Comparison of ENCODE assay signal across 9 mouse cellular contexts in genomic region chr8:125255006-125255685, GRCm38 (mm10).
DNase-seq lines count a peak whose midpoint lies in the region; ATAC-seq lines count a peak whose summit lies in the region.
"Had no signal": no experiment of that assay in that cellular context is flagged by ENCODE, and none has a peak within 500 bp of the region (broad histone marks: within the 10 kb centered on the region; RNA-seq: fewer than 3 reads in every experiment).

No protein-coding gene starts in this region.

- H3K9me3 ChIP-seq in lung, embryonic 16.5 days (ENCODE audit: control insufficient read depth, low read length): no peaks in the 10 kb centered on the region
- no peaks in the 10 kb centered on the region for H3K9me3 ChIP-seq in heart, embryonic 14.5 days (ENCODE audit: control insufficient read depth, low read length)
- no peaks in the 10 kb centered on the region for H3K9me3 ChIP-seq in limb, embryonic 10.5 days (replicated peaks)

- H3K4me3 ChIP-seq in lung, embryonic 16.5 days (ENCODE audit: low read length): no peak overlapping the region
- no peak overlapping the region for H3K4me3 ChIP-seq in heart, embryonic 14.5 days (ENCODE audit: control insufficient read depth in 1 of 2, insufficient read depth in 1 of 2, low read depth in 1 of 2, low read length in 2 of 2)
- no peak overlapping the region for H3K4me3 ChIP-seq in limb, embryonic 10.5 days

- H3K4me1 ChIP-seq in lung, embryonic 16.5 days (replicated peaks; ENCODE audit: control insufficient read depth, insufficient read depth, low read length): peaks cover 14% of the 10 kb centered on the region
- H3K4me1 ChIP-seq in heart, embryonic 14.5 days (ENCODE audit: control insufficient read depth in 2 of 2, insufficient read depth in 2 of 2, low read length in 2 of 2): peaks cover 22 to 38% of the 10 kb centered on the region in 2 experiments
- H3K4me1 ChIP-seq in limb, embryonic 10.5 days: peaks cover 32% of the 10 kb centered on the region

- no peaks in the 10 kb centered on the region for H3K36me3 ChIP-seq in lung, embryonic 16.5 days (ENCODE audit: control insufficient read depth, insufficient read depth, low read length)
- no peaks in the 10 kb centered on the region for H3K36me3 ChIP-seq in heart, embryonic 14.5 days (ENCODE audit: control insufficient read depth, insufficient read depth, low read length)
- no peaks in the 10 kb centered on the region for H3K36me3 ChIP-seq in limb, embryonic 10.5 days

- no peak overlapping the region; the same call in 1 of the 2 replicates for H3K27ac ChIP-seq in lung, embryonic 16.5 days (ENCODE audit: low read length)
- peak overlapping the region in 1 of 2 experiments; percentile 91; a peak in 3 of 4 replicates for H3K27ac ChIP-seq in heart, embryonic 14.5 days (replicated peaks in 1 of 2; ENCODE audit: control insufficient read depth in 1 of 2, insufficient read depth in 1 of 2, low read depth in 2 of 2, low read length in 2 of 2)
- H3K27ac ChIP-seq in limb, embryonic 10.5 days: peak overlapping the region; percentile 89; the same call in 1 of the 2 replicates
- H3K27ac ChIP-seq: liver, embryonic 14.5 days had no signal

- no peak overlapping the region; the same call in 1 of the 2 replicates for H3K9ac ChIP-seq in lung, embryonic 16.5 days (ENCODE audit: low read length)
- H3K9ac ChIP-seq in heart, embryonic 14.5 days (ENCODE audit: low read length): peak overlapping the region; percentile 78; the same call in 1 of the 2 replicates
- H3K9ac ChIP-seq: liver, embryonic 14.5 days had no signal

- H3K27me3 ChIP-seq in lung, embryonic 16.5 days (ENCODE audit: control insufficient read depth, insufficient read depth, low read depth, low read length): no peaks in the 10 kb centered on the region
- no peaks in the 10 kb centered on the region for H3K27me3 ChIP-seq in heart, embryonic 14.5 days (ENCODE audit: control insufficient read depth, insufficient read depth, low read length)
- H3K27me3 ChIP-seq in limb, embryonic 10.5 days (ENCODE audit: low read depth, poor library complexity, severe bottlenecking): no peaks in the 10 kb centered on the region

- DNase-seq in lung, postnatal 25 days (ENCODE audit: low spot score): no peak
- peak; percentile 61 to 64 for DNase-seq in cerebellum, postnatal 14 days
- no peak for DNase-seq in limb, embryonic 10.5 days (ENCODE audit: low spot score)
- peak; percentile 53 for DNase-seq in right cerebral cortex, postnatal 25 days
- no peak for DNase-seq in ovary, postnatal 36 days (ENCODE audit: low spot score)
- no peak for DNase-seq in thymus, postnatal 25 days

- no peak for ATAC-seq in lung, embryonic 16.5 days (ENCODE audit: low read depth)
- ATAC-seq in heart, embryonic 14.5 days (ENCODE audit: insufficient number of reproducible peaks, insufficient read depth, low FRiP score, low read depth): no peak

- 79% methylated on average over 11 of the region's 11 CpGs for WGBS in lung, embryonic 16.5 days
- WGBS in heart, embryonic 14.5 days: 70% methylated on average over 11 of the region's 11 CpGs
- 77% methylated on average over 11 of the region's 11 CpGs for WGBS in limb, embryonic 10.5 days

- peak overlapping the region; percentile 76 for H3K4me2 ChIP-seq in lung, embryonic 16.5 days (ENCODE audit: low read depth, low read length)
- H3K4me2 ChIP-seq in heart, embryonic 14.5 days (ENCODE audit: low read length): peak overlapping the region; percentile 81

Comparison
In these comparisons a context has a peak if more than half of its experiments do, and no peak if none do; other contexts are left out.
1. DNase-seq: peak in cerebellum, postnatal 14 days (2 of 2) and right cerebral cortex, postnatal 25 days (single experiment); none in lung, postnatal 25 days (single experiment), limb, embryonic 10.5 days (single experiment), ovary, postnatal 36 days (single experiment) and thymus, postnatal 25 days (single experiment).